Mouse (Mus musculus) adrenal gland, postnatal 4 days (tissue): ENCODE measurements around the gene Vdr. TPM values are rescaled to one million over a fixed set of nuclear protein-coding genes. Genes with fewer than 3 reads are reported as not detected.

Experiments used
- DNase-seq, 2 experiments: peaks; one replicate each; pipeline ENCODE4 v3.0.0; 2021 to 2022; ENCODE audit warnings: low spot score in 2 of 2, mixed read lengths in 2 of 2
- long read RNA-seq, 2 experiments: library from polyadenylated mRNA; stranded (forward); transcript quantifications; one replicate each; pipeline ENCODE4 v2.0.0; 2021
- total RNA-seq, 2 experiments: library from RNA; stranded (reverse); gene quantifications; 2 replicates each; pipeline ENCODE4 v1.2.3; 2021

Vdr gene
- 10 to 100 TPM in 1 of 2 experiments, 1 to 10 TPM in 1; 3.8 to 13.3 TPM for total RNA-seq
- long read RNA-seq, experiment 1, full-length matches to known transcripts, result 1 of 1 reads
- long read RNA-seq, experiment 1, partial matches to known transcripts, result 0 of 1 reads
- long read RNA-seq, experiment 1, other reads (novel, unspliced or antisense), result 0 of 1 reads
- long read RNA-seq, experiment 2, full-length matches to known transcripts, result 2 of 8 reads
- long read RNA-seq, experiment 2, partial matches to known transcripts, result 0 of 8 reads
- long read RNA-seq, experiment 2, other reads (novel, unspliced or antisense), result 6 of 8 reads

DNA sequence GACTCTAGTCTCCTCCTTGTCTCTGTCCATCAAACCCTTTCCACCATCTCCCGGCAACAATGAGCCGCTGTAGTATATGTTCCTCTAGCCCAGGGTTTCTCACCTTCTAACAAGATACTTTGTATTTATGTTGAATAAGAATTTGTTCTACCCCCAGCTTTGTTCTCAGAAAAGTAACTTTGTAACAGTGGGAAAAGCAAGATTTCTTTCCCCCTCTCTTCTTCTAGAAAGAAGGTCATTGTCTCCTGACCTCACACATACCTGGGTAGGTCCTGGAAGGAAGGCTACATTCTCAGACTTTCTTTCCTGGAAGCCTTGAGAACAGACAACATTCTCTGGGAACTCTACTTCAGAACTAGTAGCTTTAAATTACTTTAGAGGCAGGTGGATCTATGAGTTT is at the start of gene Vdr:
Gene Vdr, minus strand, starts transcription at position 101 of the 400 bp plus-strand sequence.
- DNase-seq, result no peak

DNA sequence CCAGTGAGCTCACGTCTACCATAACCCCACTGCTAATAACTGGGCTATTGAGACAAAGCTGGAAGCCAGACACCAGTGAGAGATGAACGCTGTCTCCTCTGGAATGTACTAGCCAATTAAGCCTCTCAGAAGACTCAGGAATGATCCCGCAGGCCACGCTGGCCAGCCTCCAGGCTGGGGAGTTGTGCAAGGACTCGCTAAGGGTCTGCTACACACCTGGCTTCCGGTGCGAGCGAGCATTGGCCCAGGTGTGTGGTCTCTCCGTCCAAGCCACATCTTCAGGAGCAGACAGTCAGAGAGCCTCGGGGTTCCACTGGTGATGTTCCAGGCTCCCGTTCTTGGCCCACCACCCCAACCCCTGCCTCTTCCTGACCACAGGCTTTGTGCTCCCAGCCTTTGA is 46.0 kb upstream of the Vdr start:
- no peak for DNase-seq

DNA sequence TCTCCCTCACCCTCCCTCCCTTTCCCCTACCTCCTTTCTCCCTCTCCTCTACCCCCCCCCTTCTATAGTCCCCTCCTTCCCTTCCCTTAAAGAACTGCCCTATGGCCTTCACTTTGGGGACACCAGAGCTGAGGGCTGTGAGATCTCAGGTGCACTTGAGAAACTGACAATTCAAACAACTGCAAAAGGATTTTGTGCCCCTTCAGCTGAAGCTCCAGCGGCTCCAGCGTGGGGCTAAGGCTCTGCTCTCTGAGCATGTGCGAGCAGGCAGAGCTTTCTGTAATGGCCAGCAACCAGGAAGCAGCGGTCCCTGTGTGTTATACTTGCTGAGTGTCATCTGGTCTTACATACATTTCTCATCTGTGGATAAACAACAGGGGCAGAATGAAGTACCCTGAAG is 45.3 kb upstream of the Vdr start:
- no peak for DNase-seq

- no peak for DNase-seq
Observed at GRCm38 (mm10) chr15:97955286-97955685, 44.9 kb upstream of the Vdr start.

- DNase-seq, result no peak
Observed at GRCm38 (mm10) chr15:97954671-97955070, 44.2 kb upstream of the Vdr start.

GRCm38 (mm10) chr15:97952889-97953189 is 42.4 kb upstream of the Vdr start:
- DNase-seq, result no peak

GRCm38 (mm10) chr15:97952137-97952888 is 41.9 kb upstream of the Vdr start:
- DNase-seq, result no peak

DNA sequence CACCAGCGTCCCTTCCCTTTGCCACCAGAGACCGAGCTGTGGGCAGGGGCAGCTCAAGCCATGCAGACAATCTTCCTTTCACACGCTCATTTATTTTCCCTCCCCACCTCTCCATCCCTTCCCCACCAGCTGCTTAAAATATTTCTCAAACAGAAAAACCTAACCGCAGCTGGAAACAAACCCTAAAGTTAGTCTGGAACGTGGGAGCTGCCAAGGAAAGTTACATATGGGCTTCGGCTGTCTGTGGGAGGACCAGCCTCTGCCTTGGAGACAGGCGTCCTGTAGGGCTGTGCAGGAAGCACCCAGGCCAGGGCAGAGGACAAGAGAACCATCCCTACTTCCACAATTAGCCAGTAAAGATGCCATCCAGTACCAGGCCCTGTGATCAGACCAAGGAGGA is 39.8 kb upstream of the Vdr start:
- DNase-seq, result no peak

DNA sequence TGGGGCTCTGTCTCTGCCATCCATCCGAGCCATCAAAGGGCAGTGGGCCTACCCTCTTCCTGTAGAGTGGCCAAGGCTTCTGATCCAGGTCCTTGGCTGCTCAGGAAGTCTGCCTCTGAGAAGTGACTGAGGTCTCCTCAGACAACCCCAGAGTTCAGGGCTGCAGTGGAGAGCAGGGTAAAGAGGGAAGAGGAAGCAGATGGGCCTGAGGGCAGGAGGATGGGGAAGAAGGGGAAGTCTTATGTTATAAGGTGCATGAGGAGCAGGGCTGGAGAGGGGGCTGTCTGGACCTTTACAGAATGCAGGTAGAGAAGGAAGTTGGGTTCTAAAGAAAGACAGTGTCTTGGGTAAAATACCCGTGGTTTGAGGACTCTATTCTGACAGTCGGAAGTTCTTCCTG is 39.3 kb upstream of the Vdr start:
- no peak for DNase-seq

DNA sequence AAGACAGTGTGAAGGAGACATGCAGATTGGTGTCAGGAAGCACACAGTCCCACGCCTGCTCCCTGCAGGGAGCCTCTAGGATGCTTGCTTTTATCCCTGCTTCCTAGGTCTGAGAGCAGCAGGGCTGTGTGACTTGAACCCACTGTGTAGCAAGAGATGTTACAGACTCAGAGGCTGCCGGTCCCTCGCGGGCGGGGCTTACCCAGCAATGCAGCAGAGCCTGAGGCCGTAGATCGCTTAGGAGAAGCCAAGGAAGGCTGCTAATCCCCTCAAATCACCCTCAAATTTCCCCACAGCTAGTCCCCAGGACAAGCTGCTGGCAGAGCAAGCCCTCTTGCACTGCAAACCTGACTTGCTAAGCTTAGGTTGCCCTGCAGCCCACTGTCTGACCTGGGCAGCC is 38.3 kb upstream of the Vdr start:
- DNase-seq, result no peak

DNA sequence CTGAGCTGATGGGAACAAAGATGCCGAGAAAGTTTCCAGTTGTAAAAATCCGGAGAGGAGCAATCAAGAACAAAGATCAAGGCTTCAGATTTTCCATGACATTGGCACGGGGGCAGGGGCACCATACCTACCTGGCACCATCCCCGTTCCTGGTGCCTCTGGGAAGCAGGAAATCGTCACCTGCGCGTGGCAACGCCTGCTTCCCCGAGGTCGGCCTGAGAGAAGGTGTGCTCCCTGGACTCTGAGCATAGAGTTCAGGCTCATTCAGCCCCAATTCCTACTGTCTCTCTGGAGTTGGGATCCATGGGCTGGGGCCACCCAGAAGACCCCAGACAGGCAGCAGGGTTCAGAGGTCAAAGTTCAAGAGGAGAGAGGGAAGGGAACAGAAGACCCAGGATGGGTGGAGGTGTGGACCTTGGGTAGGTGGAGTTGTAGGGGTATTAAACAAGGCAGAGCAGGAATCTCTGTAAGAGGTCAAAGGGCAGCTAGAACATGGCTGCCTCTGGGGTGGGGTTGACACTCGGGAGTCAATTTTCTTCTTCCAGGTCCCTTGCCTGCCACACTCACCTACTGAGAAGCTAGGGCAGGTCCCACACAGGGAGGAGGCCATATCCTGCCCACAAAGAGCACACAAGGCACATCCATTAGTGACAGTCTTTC is 35.4 kb upstream of the Vdr start:
- DNase-seq, result no peak

- DNase-seq, result no peak
Observed at GRCm38 (mm10) chr15:97944919-97945574, 34.6 kb upstream of the Vdr start.

DNA sequence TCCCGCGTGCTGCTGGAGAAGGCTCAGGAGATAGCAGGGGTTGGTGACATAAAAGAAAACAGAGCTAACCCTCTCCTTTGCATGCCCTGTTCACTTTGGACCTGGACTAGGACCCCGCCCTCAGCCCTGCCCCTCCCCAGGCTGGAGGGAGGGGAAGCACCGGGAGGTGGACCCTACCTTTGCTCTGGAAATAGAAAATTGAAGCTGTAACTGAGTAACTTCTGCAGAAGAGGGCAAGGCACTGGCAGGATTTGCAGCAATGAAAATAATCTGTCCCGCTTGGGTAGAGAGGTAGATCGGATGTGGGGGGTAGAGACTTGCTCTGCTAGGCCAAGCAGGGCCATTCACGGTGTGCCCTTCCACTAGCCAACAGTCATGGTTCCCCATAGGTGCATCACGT is 32.9 kb upstream of the Vdr start:
- DNase-seq, result no peak

DNA sequence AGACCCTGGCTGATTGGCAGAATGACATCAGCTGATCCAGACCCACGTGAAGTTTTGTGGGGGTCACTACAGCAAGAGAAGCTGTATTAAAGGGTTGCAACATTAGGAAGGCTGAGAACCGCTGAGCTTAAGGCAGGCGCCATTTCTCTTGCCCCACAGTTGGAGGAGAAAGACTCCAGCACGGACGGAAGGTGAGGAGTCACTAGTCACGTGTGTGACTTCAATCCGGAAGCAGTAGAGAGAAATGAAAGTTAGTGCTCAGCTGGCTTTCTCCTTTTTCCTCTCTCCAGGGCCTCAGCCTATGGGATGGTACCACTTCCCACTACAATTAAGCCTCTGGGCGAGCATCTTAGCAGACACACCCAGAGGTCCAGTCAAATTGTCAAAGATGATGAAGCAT is 32.1 kb upstream of the Vdr start:
- no peak for DNase-seq

GRCm38 (mm10) chr15:97941306-97941705 is 30.9 kb upstream of the Vdr start:
- no peak for DNase-seq

GRCm38 (mm10) chr15:97940088-97940487 is 29.7 kb upstream of the Vdr start:
- DNase-seq, result no peak

- no peak for DNase-seq
Observed at GRCm38 (mm10) chr15:97938580-97938979, 28.1 kb upstream of the Vdr start.

DNA sequence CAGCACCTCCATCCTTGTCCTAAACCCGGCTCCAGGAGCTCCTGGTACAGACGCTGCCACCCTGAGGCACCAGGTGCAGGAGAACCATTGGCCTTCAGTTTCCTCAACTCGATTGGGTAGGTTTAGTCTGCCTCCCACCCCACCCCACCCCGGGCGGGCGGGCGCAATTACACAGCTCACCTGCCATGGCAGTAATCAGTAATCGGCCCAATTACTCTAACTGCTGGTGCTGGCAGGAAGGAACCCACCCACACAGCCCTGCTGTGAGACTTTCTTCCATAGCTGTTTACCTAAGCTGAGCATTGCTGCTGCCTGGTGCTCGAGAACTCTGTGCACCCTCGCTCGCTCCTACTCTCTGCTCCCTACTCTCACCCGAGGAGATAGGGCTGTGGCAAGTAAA is 22.0 kb upstream of the Vdr start:
- no peak for DNase-seq

- no peak for DNase-seq
Observed at GRCm38 (mm10) chr15:97929259-97929824, 18.9 kb upstream of the Vdr start.

DNA sequence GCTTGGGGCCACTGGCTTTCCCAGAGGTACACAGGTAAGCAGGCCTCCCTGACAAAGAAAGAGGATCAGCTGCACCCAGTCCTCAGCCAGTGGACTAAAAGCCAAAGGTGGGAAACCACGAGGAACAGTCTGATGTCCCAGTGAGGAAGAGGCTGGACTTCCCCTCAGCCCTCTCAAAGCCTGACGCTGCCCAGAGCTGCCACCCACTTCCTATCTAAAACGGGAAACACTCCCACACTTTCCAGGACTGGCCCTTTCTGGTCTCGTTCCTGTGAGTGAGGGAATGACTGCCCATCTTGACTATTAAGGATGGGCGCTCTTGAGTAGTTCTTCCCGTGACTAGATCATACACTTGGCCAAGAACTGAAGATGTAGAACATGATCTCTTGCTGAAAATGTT is 17.4 kb upstream of the Vdr start:
- DNase-seq, result no peak

DNA sequence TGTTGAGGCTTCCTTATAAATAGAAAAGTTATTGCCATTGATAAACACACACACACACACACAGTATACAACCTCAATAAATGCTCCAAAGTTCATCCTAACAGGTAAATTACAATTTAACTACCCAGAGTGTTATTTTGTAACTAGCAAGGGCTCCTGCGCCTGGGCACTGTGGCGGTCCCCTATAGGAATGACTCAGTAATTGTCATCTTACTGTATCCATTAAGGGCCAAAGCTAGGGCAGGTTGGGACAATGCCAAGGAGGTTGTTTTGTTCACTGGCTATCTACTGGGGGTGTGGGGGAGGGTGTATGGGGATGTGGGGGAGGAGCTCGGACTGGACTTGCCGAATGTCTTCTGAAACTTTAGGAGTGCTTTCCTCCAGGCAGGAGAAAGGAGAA is 16.6 kb upstream of the Vdr start:
- DNase-seq, result no peak

- DNase-seq, result no peak
Observed at GRCm38 (mm10) chr15:97922421-97922820, 12.0 kb upstream of the Vdr start.
